Mouse (Mus musculus) cortical plate, adult 2 months (tissue): ENCODE data around the gene Ppfibp2.
A peak's percentile ranks its signal among the peaks of the same experiment; 100 is the strongest.

Source experiments
- CTCF ChIP-seq: fragments of 200-500 bp; IDR thresholded peaks from 2 replicates; pipeline ENCODE4 v1.5.1; 2011; ENCODE audit warnings: mild to moderate bottlenecking, control low read depth, low read length; ENCODE audit not compliant: insufficient read depth; ENCODE audit errors: extremely low read depth
- POLR2A ChIP-seq: fragments of 200-500 bp; IDR thresholded peaks from 2 replicates; pipeline ENCODE4 v1.6.1; 2011; ENCODE audit warnings: mild to moderate bottlenecking, low read length, control low read depth; ENCODE audit not compliant: insufficient read depth; ENCODE audit errors: extremely low read depth

- TF ChIP-seq CTCF, result peak; percentile 86
- no peak for TF ChIP-seq POLR2A
These were observed 66.3 kb downstream of the Ppfibp2 start for GRCm38 (mm10) chr7:107661189-107661842.
